Mouse (Mus musculus) c-Kit-negative CD71-positive TER-119-positive erythroid progenitor cells, embryonic 14.5 days (primary cell): ENCODE measurements around the gene Mei1.

Source experiments
- DNase-seq: peaks from one replicate; pipeline ENCODE4 v3.0.0-alpha.2; 2013; ENCODE audit warnings: low read depth, low spot score

Gene Mei1

DNA sequence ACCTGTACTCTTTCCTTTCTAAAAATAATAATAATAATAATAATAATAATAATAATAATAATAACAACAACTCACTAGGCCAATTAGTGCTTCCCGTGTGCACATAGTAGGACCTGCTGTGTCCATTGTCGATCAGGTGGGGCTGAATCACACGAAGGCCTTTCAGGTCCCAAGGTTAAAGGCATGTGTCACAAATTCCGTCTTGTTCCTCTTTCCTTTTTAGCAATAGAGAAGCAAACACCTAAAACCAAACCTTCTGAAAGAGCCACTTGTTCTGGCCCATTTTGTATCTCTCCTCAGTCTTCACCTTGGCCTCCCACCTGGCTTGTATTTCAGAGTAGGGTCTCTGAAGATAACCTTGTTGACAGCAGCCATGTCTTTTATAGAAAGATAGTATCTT lies 81.4 kb downstream of the Mei1 start:
- no peak for DNase-seq

DNA sequence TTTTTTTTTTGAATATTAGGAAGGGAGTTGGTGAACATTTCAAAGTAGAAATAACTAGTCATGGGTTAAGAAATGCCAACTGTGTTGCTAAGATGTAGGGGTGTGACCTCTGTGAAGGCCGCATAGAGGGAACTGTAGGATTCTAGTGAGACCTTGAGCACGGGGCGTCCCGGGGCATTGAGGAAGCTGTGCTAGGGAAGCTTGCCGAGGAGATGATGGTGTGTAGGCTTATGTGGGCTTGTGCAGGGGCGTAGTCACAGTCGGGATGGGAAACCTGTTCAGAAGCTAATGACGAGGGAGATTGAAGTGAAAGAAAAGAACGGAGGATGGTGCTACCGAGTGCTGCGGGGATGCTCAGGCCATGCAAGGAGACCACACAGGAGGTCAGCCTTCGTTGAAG lies 82.2 kb downstream of the Mei1 start:
- no peak for DNase-seq

DNA sequence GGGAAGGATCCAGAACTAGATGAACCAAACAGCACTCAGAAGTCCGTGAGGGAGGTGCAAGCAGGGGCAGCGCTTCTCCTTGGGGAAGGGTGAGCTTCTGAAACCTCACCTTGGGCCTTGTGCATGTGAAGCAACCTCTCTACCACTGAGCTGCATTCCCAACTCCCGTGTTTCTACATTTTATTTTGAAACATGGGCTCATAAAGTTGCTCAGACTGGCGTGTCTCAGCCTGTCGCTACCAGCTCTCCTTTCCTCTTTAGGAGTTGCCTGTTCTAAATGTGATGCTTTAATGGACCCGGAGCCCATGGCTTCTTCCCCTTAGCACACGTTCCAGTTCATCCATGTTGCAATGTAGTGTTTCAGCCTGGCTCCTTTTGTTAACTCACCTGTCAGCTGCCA lies 82.6 kb downstream of the Mei1 start:
- DNase-seq, result no peak

GRCm38 (mm10) chr15:82156298-82156697 lies 86.5 kb downstream of the Mei1 start:
- no peak for DNase-seq

DNA sequence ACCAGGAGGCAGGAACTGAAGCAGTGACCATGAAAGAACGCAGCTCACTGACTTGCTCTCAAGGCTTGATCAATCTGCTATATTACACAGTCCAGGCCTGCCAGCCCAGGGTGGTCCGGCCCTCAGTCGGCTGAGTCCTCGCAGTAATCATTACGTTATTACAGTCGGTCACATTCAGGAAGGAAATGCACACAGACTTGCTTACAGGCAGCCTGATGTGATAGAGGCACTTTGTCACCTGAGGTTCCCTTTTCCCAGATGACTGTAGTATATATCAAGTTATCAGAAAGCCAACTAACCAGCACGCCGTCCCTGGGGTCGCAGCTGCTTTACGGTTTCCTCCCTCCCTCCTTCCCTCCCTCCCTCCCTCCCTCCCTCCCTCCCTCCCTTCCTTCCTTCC lies 87.1 kb downstream of the Mei1 start:
- no peak for DNase-seq

GRCm38 (mm10) chr15:82158243-82159035 lies 88.6 kb downstream of the Mei1 start:
- DNase-seq, result no peak

GRCm38 (mm10) chr15:82159471-82159870 lies 89.7 kb downstream of the Mei1 start:
- DNase-seq, result no peak

DNA sequence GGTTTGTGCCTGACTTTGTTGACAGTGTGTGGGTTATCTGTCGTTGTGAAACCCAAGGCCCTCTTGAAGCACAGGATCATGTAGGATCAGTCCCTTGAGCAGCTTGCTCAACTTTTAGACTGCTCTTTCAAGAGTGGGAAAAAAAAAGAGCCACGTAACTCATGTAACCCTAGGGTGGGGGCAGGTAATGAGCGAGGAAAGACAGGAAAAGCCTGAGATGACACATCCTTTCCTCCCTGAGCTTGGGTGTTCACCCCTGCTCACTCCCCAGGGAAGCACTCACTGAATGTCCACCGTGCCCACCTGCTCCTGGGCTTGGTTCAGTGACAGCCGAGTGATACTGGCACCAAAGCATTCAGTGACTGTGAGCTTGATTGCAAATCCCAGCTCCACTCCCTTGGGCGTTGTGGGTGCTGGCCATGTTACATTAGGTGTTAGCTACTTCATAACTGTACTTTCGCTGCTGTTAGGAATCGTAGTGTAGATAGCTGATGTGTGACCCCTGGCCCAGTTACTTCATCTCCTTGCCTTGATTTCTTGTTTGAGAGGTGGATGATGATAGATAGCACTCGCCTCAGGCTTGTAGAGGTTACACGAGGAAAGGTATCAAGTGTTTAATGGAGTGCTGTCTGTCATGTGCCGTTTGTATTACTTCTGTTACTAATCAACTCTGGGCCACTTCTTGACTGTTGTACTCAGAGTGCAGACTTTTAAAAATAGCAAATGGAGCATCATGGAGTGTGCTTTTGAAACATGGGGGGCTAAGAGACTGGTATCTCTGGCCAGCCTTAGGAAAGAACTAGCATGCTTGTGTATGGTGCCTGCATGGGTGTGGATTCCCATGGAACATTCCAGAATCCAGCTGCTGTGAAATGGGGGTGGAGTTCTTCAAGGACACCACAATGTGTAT lies 91.2 kb downstream of the Mei1 start:
- no peak for DNase-seq

GRCm38 (mm10) chr15:82161965-82162600 lies 92.3 kb downstream of the Mei1 start:
- no peak for DNase-seq

GRCm38 (mm10) chr15:82163356-82164060 lies 93.7 kb downstream of the Mei1 start:
- no peak for DNase-seq

DNA sequence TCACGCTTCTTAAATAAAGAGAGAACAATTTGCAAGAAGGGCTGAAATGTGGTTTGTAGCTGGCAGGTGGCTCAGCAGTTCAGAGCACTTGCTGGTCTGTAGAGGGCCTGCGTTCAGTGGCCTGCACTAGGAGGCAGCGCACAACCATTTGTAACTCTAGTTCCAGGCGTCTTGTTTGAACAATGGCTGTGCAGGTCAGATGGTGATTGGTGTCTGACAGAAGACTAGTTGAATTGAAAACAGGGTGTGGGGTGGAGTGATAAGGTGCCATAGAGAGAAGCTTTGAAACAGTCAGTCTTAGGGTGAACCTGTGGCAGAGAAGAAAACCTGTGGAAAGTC lies 94.2 kb downstream of the Mei1 start:
- DNase-seq, result no peak

DNA sequence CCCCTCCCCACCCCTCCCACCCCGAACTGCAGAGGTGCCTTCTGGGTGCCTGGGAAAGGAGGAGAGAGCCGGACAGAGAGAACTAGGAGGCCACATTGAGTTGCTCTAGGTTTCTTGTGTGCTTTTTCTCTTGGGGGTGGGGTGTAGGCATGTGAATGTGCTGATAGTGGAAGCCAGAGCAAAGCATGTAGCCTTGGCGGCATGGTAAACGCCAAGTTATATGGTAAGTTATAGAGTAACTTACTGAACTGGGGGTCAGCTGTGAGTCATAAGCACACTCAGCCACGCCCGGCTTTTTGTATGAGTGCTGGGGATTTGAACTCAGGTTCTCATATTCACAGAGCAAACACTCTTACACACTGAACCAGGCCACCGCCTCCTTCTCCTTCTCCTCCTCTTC lies 94.7 kb downstream of the Mei1 start:
- DNase-seq, result no peak

GRCm38 (mm10) chr15:82165332-82166239 lies 95.8 kb downstream of the Mei1 start:
- DNase-seq, result no peak

DNA sequence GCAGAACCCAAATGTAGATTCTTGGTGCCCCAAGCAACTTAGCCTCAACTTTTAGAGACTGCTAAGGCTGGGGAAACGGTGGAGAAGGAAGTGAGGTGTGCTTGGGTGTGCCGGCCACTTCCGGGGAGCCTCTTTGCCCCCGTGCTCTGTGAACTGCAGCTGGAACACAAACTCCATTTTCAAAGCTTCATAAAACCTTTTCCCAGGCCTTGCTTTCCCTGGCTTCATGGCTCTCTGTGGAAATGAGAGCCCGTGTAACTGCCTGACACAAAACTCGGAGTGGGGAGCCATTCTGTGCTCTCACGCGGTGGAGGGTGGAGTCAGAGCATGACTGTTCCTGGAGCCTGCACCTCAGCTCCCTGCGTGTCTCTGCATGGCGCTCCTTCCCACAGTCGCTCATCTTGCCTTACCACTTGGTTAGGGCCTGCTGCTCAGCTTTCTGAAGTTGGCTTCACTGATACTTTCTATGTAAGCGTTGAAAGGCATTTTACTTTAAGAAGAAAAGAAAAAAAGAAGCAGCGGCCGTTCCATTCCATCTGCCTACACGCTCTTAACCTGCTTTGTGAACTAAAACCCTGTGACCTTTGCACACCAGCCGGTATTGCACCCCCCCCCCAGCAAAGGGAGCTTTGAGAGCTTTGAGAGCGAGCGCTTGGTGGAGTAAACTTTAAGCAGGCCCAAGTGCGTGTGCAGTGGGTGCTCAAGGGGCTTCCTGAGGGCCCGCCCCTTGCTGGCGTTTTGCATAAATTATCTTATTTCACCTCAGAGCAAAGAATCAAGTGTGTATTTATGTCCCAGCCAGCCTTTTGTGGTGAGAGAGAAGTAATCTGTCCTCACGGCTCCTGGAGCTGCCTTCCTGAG lies 96.7 kb downstream of the Mei1 start:
- DNase-seq, result no peak

- DNase-seq, result no peak
Measured at GRCm38 (mm10) chr15:82167201-82168168, 97.7 kb downstream of the Mei1 start.

GRCm38 (mm10) chr15:82169671-82170070 lies 99.9 kb downstream of the Mei1 start:
- DNase-seq, result no peak

GRCm38 (mm10) chr15:82170437-82171377 lies 100.9 kb downstream of the Mei1 start:
- no peak for DNase-seq
